In genomic region chr14:6604551-6604950, GRCm38 (mm10) we compare ENCODE assay signal across 8 mouse cellular contexts. TPM values are rescaled to one million over a fixed set of nuclear protein-coding genes. Genes with fewer than 3 reads are reported as not detected.
A peak's percentile ranks its signal among the peaks of the same experiment; 100 is the strongest.
DNase-seq lines count a peak whose midpoint lies in the region; ATAC-seq lines count a peak whose summit lies in the region.
"Not testable (repeated sequence)": the region's sequence is repeated elsewhere in the genome, so short reads cannot be mapped to it uniquely, and the experiment has no call there.
"Had no signal": no experiment of that assay in that cellular context is flagged by ENCODE, and none has a peak within 500 bp of the region (broad histone marks: within the 10 kb centered on the region; RNA-seq: fewer than 3 reads in every experiment).

No protein-coding gene starts in this region.

- not testable (repeated sequence) for H3K27ac ChIP-seq in hindbrain, embryonic 14.5 days; liver, embryonic 13.5 days; midbrain, embryonic 15.5 days; stomach, embryonic 16.5 days (ENCODE audit: low read length)

- not testable (repeated sequence) for H3K9me3 ChIP-seq in hindbrain, embryonic 14.5 days (ENCODE audit: control insufficient read depth, low read length); liver, embryonic 13.5 days (replicated peaks); midbrain, embryonic 15.5 days; stomach, embryonic 16.5 days (replicated peaks; ENCODE audit: control insufficient read depth, low read length)

- DNase-seq in embryo, embryonic 10.5 days (ENCODE audit: low spot score) = peak; percentile 0
- DNase-seq in gastrocnemius, postnatal 4 days (ENCODE audit: low spot score in 2 of 2) = peak; percentile 3 to 9
- DNase-seq in hindbrain, embryonic 14.5 days (ENCODE audit: low spot score) = peak; percentile 22
- DNase-seq in kidney, postnatal 25 days = peak; percentile 2 to 36
- DNase-seq in liver, embryonic 13.5 days = not testable (repeated sequence)

- ATAC-seq in hindbrain, embryonic 14.5 days (ENCODE audit: low FRiP score); liver, embryonic 13.5 days (ENCODE audit: low read depth); midbrain, embryonic 15.5 days (replicated peaks); stomach, embryonic 16.5 days (ENCODE audit: insufficient read depth, low FRiP score): not testable (repeated sequence)

- 6% methylated on average over 16 of the region's 20 CpGs for WGBS in hindbrain, embryonic 14.5 days
- WGBS in liver, embryonic 13.5 days (ENCODE audit: insufficient replicate concordance) = 7% methylated on average over 17 of the region's 20 CpGs
- WGBS in midbrain, embryonic 15.5 days = 4% methylated on average over 20 of the region's 20 CpGs
- 8% methylated on average over 20 of the region's 20 CpGs for WGBS in stomach, embryonic 16.5 days

- peak overlapping the region; percentile 34 for H3K4me3 ChIP-seq in hindbrain, embryonic 14.5 days (replicated peaks; ENCODE audit: low read length)
- H3K4me3 ChIP-seq in liver, embryonic 13.5 days (replicated peaks) = not testable (repeated sequence)
- H3K4me3 ChIP-seq in midbrain, embryonic 15.5 days = peak overlapping the region; percentile 44
- H3K4me3 ChIP-seq in stomach, embryonic 16.5 days (replicated peaks; ENCODE audit: low read length) = peak overlapping the region; percentile 37

- H3K27me3 ChIP-seq in hindbrain, embryonic 14.5 days (ENCODE audit: control insufficient read depth, insufficient read depth, low read length); liver, embryonic 13.5 days; midbrain, embryonic 15.5 days (replicated peaks); stomach, embryonic 16.5 days (ENCODE audit: control insufficient read depth, insufficient read depth, low read length): not testable (repeated sequence)

- not testable (repeated sequence) for H3K4me1 ChIP-seq in hindbrain, embryonic 14.5 days (replicated peaks; ENCODE audit: control insufficient read depth, insufficient read depth, low read length); liver, embryonic 13.5 days (replicated peaks); midbrain, embryonic 15.5 days; stomach, embryonic 16.5 days (ENCODE audit: control insufficient read depth, insufficient read depth, low read length)

- peak overlapping the region; percentile 52 for H3K9ac ChIP-seq in hindbrain, embryonic 14.5 days
- H3K9ac ChIP-seq in liver, embryonic 13.5 days; stomach, embryonic 16.5 days (ENCODE audit: low read length): not testable (repeated sequence)
- H3K9ac ChIP-seq in midbrain, embryonic 15.5 days = peak overlapping the region; percentile 42

- not testable (repeated sequence) for H3K36me3 ChIP-seq in hindbrain, embryonic 14.5 days (replicated peaks; ENCODE audit: control insufficient read depth, insufficient read depth); liver, embryonic 13.5 days; midbrain, embryonic 15.5 days (replicated peaks); stomach, embryonic 16.5 days (ENCODE audit: control insufficient read depth, insufficient read depth, low read length)

- H3K4me2 ChIP-seq in hindbrain, embryonic 14.5 days (replicated peaks) = peak overlapping the region; percentile 79
- peak overlapping the region; percentile 36 for H3K4me2 ChIP-seq in liver, embryonic 13.5 days
- H3K4me2 ChIP-seq in midbrain, embryonic 15.5 days = peak overlapping the region; percentile 78
- peak overlapping the region; percentile 52 for H3K4me2 ChIP-seq in stomach, embryonic 16.5 days (ENCODE audit: low read depth, low read length)

RNA-seq across cellular contexts. Expression of gene Gm3629, which starts 14.1 kb away (rescaled TPM):
- 1 to 10 TPM; 1.5 TPM for total RNA-seq in gastrocnemius, postnatal 4 days (2021)
- polyA plus RNA-seq in hindbrain, embryonic 14.5 days (2014; fragmentation: Nextera tagmentation; extraction: Ambion mirVana) = 0.30 and 0.52 TPM in 2 replicates
- polyA plus RNA-seq in liver, embryonic 13.5 days (2015; fragmentation: Nextera tagmentation; extraction: Ambion mirVana) = not detected in 2 replicates
- polyA plus RNA-seq in midbrain, embryonic 15.5 days (2015; fragmentation: Nextera tagmentation; extraction: Ambion mirVana) = 1.5 and 2.0 TPM in 2 replicates
- not detected in 2 replicates for polyA plus RNA-seq in stomach, embryonic 16.5 days (2015; fragmentation: Nextera tagmentation; extraction: Ambion mirVana)
- total RNA-seq: monocyte, adult 5-6 weeks had no signal

RNA-seq across cellular contexts. Expression of gene Gm3460, which starts 17.7 kb away (rescaled TPM):
- total RNA-seq in gastrocnemius, postnatal 4 days (2021) = not detected
- not detected in 2 replicates for polyA plus RNA-seq in hindbrain, embryonic 14.5 days (2014; fragmentation: Nextera tagmentation; extraction: Ambion mirVana)
- not detected in 2 replicates for polyA plus RNA-seq in liver, embryonic 13.5 days (2015; fragmentation: Nextera tagmentation; extraction: Ambion mirVana)
- polyA plus RNA-seq in midbrain, embryonic 15.5 days (2015; fragmentation: Nextera tagmentation; extraction: Ambion mirVana) = 0.36 TPM in 1 of 2 replicates, not detected in the other
- polyA plus RNA-seq in stomach, embryonic 16.5 days (2015; fragmentation: Nextera tagmentation; extraction: Ambion mirVana) = not detected in 2 replicates
- total RNA-seq: monocyte, adult 5-6 weeks had no signal
